ENCODE assay signal across 15 mouse cellular contexts in genomic region chr12:3285377-3285776, GRCm38 (mm10). TPM values are rescaled to one million over a fixed set of nuclear protein-coding genes. Genes with fewer than 3 reads are reported as not detected.
A peak's percentile ranks its signal among the peaks of the same experiment; 100 is the strongest.
DNase-seq lines count a peak whose midpoint lies in the region; ATAC-seq lines count a peak whose summit lies in the region.
"Had no signal": no experiment of that assay in that cellular context is flagged by ENCODE, and none has a peak within 500 bp of the region (broad histone marks: within the 10 kb centered on the region; RNA-seq: fewer than 3 reads in every experiment).

No protein-coding gene starts in this region.

- no peaks in the 10 kb centered on the region for H3K9me3 ChIP-seq in liver, embryonic 13.5 days (replicated peaks)
- H3K9me3 ChIP-seq: limb, embryonic 12.5 days had no signal

- peak; percentile 76 for ATAC-seq in liver, embryonic 13.5 days (ENCODE audit: low read depth)

- no peaks in the 10 kb centered on the region for H3K27me3 ChIP-seq in liver, embryonic 13.5 days
- H3K27me3 ChIP-seq: hindbrain, embryonic 12.5 days; limb, embryonic 12.5 days; neural tube, embryonic 12.5 days had no signal

- peak overlapping the region; percentile 36 for H3K4me3 ChIP-seq in liver, embryonic 13.5 days (replicated peaks)
- H3K4me3 ChIP-seq: hindbrain, embryonic 12.5 days; limb, embryonic 12.5 days; neural tube, embryonic 12.5 days had no signal

- WGBS in liver, embryonic 13.5 days (ENCODE audit: insufficient replicate concordance), result 17% methylated on average over 6 of the region's 6 CpGs

- peaks cover 11% of the 10 kb centered on the region; the same call in 1 of the 2 replicates for H3K36me3 ChIP-seq in liver, embryonic 13.5 days

- peak overlapping the region; percentile 73 for H3K4me2 ChIP-seq in liver, embryonic 13.5 days
- H3K4me2 ChIP-seq: hindbrain, embryonic 12.5 days; limb, embryonic 12.5 days; neural tube, embryonic 12.5 days had no signal

- H3K27ac ChIP-seq in liver, embryonic 13.5 days, result peak overlapping the region; percentile 91
- H3K27ac ChIP-seq: hindbrain, embryonic 12.5 days; kidney, postnatal 0 days; limb, embryonic 12.5 days; neural tube, embryonic 12.5 days had no signal

- peak overlapping the region; percentile 72 for H3K9ac ChIP-seq in liver, embryonic 13.5 days
- H3K9ac ChIP-seq: hindbrain, embryonic 12.5 days; limb, embryonic 12.5 days; neural tube, embryonic 12.5 days had no signal

- H3K4me1 ChIP-seq in liver, embryonic 13.5 days (replicated peaks), result peaks cover 83% of the 10 kb centered on the region
- H3K4me1 ChIP-seq: hindbrain, embryonic 12.5 days; limb, embryonic 12.5 days; neural tube, embryonic 12.5 days had no signal

- peak; percentile 32 for DNase-seq in 3T3-L1 (ENCODE audit: low read depth, low spot score)
- DNase-seq in A20 (ENCODE audit: low read depth, low spot score), result peak; percentile 57
- DNase-seq in c-Kit-positive CD71-negative TER-119-negative erythroid progenitor cells, embryonic 14.5 days (ENCODE audit: low read depth), result peak; percentile 53
- peak; percentile 72 for DNase-seq in liver, embryonic 13.5 days
- DNase-seq in layer of hippocampus, postnatal 25 days (ENCODE audit: extremely low spot score in 1 of 2, low spot score in 1 of 2), result no peak
- DNase-seq in embryo, embryonic 10 days (ENCODE audit: low spot score), result no peak
- DNase-seq in adrenal gland, adult 18-20 months (ENCODE audit: low spot score in 2 of 2), result no peak
- DNase-seq: cerebellum, adult 8-10 months; gastrocnemius, postnatal 10 days; right cerebral cortex, postnatal 25 days; thymus, adult 18-20 months had no signal

RNA-seq across cellular contexts. Expression of gene Rab10, which starts 24.4 kb away (rescaled TPM):
- 47.9 and 57.3 TPM in 2 replicates for polyA plus RNA-seq in liver, embryonic 13.5 days (2015; fragmentation: Nextera tagmentation; extraction: Ambion mirVana)
- total RNA-seq in layer of hippocampus, postnatal 25 days (2021), result 100 to 1,000 TPM; 164 to 173 TPM
- 100 to 1,000 TPM; 142 to 220 TPM for total RNA-seq in adrenal gland, adult 18-20 months (2021)

Comparison
In these comparisons a context has a peak if more than half of its experiments do, and no peak if none do; other contexts are left out.
1. DNase-seq: peak in 3T3-L1 (single experiment), A20 (single experiment), c-Kit-positive CD71-negative TER-119-negative erythroid progenitor cells, embryonic 14.5 days (single experiment) and liver, embryonic 13.5 days (single experiment); none in layer of hippocampus, postnatal 25 days (0 of 2), embryo, embryonic 10 days (single experiment) and adrenal gland, adult 18-20 months (0 of 2).